Mouse (Mus musculus) kidney, embryonic 14.5 days (tissue): ENCODE measurements around the gene Myo5a. TPM values are rescaled to one million over a fixed set of nuclear protein-coding genes. Genes with fewer than 3 reads are reported as not detected.

Source experiments
- ATAC-seq: fragments of 200-750 bp; cut with Nextera tagmentation; 2 replicates; pipeline ENCODE4 v1.8.0; 2017; ENCODE audit warnings: moderate number of reproducible peaks, mild to moderate bottlenecking, moderate TSS enrichment, moderate library complexity; ENCODE audit not compliant: low FRiP score, low TSS enrichment
- H3K27ac ChIP-seq: fragments of 300-500 bp; sonication (generic); 2 replicates; pipeline ENCODE4 v1.5.1; 2014; ENCODE audit warnings: low read depth, mild to moderate bottlenecking, low read length, moderate library complexity, mixed read lengths
- H3K27me3 ChIP-seq: fragments of 300-500 bp; sonication (generic); 2 replicates; pipeline ENCODE4 v1.6.1; 2014; ENCODE audit warnings: mild to moderate bottlenecking, low read length; ENCODE audit not compliant: control insufficient read depth, insufficient read depth
- H3K36me3 ChIP-seq: fragments of 300-500 bp; sonication (generic); 2 replicates; pipeline ENCODE4 v1.6.1; 2014; ENCODE audit warnings: low read length, mixed read lengths; ENCODE audit not compliant: control insufficient read depth, insufficient read depth
- H3K4me1 ChIP-seq: fragments of 300-500 bp; sonication (generic); 2 replicates; pipeline ENCODE4 v1.6.1; 2014; ENCODE audit warnings: low read length, mixed read lengths; ENCODE audit not compliant: control insufficient read depth, insufficient read depth
- H3K4me2 ChIP-seq: fragments of 300-500 bp; sonication (generic); replicated peaks from 2 replicates; pipeline ENCODE4 v1.6.1; 2014; ENCODE audit warnings: low read depth, mild to moderate bottlenecking, low read length
- H3K4me3 ChIP-seq: fragments of 300-500 bp; sonication (generic); 2 replicates; pipeline ENCODE4 v1.5.1; 2014; ENCODE audit warnings: mild to moderate bottlenecking, low read length
- H3K9ac ChIP-seq: fragments of 300-500 bp; sonication (generic); 2 replicates; pipeline ENCODE4 v1.6.1; 2014; ENCODE audit warnings: low read depth, mild to moderate bottlenecking, low read length, moderate library complexity
- H3K9me3 ChIP-seq: fragments of 300-500 bp; sonication (generic); 2 replicates; pipeline ENCODE4 v1.6.1; 2016; ENCODE audit warnings: low read length; ENCODE audit not compliant: control insufficient read depth
- WGBS: fragments of 180-500 bp; shearing (Covaris S2); extraction: QIAGEN DNeasy Blood & Tissue Kit; methylation state at CpG from one replicate; pipeline ENCODE4 v1.1.7; 2014; 5-methylcytosine and 5-hydroxymethylcytosine counted together
- polyA plus RNA-seq: library from polyadenylated mRNA; unstranded; fragments of >200 nt; fragmentation: Nextera tagmentation; extraction: Ambion mirVana; gene quantifications from 2 replicates; pipeline ENCODE4 v1.2.1, GENCODE M21; 2014

The Myo5a gene
- polyA plus RNA-seq, 1 experiment from 2014 or later, result 23.5 TPM

DNA sequence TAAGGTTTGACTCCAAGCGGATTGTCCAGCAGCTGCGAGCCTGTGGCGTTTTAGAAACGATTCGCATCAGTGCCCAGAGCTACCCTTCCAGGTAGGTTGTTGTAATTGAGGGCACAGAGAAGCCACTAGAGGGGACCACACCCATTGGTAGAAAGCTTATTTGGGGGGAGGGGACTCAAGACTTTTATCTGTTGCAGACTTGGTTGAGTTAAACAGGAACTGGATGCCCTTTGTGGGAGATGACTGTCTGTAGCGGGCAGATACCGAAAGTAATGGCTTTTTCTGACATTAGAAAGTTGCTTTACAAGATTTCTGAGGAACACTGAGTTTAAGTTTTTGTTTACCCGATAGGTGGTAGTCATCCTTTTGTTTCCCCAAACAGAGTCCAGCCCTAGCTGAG is 200.7 kb downstream of the Myo5a start:
- Histone ChIP-seq H3K4me2 (no peak overlapping the region), H3K4me1 (0 out of 2 replicates have a peak, but pooled peaks cover 2% of the 10 kb centered on the region), H3K9ac (no peak overlapping the region), H3K27ac (no peak overlapping the region), H3K9me3 (no peaks in the 10 kb centered on the region), H3K36me3 (no peaks in the 10 kb centered on the region), H3K27me3 (no peaks in the 10 kb centered on the region), H3K4me3 (no peak overlapping the region)
- 82% methylated on average over 8 of the region's 8 CpGs for WGBS
- ATAC-seq, result no peak

Other genes starting within 250 kb of the Myo5a start
- gene Onecut1, start 209.1 kb upstream of the Myo5a start, polyA plus RNA-seq, result 0.04 and 0.15 TPM in 2 replicates
- gene Fam214a, start 118.1 kb upstream of the Myo5a start, polyA plus RNA-seq, result 6.0 and 10.4 TPM in 2 replicates
- 274 and 341 TPM in 2 replicates for gene Arpp19, start 33.4 kb upstream of the Myo5a start, polyA plus RNA-seq
- gene Myo5c, start 161.0 kb downstream of the Myo5a start, polyA plus RNA-seq, result 3.9 and 4.4 TPM in 2 replicates
- gene Gnb5, start 235.3 kb downstream of the Myo5a start, polyA plus RNA-seq, result 22.1 and 27.9 TPM in 2 replicates